Mouse (Mus musculus) liver, embryonic 11.5 days (tissue): Measurements from ENCODE around the gene Lyrm7. TPM values are rescaled to one million over a fixed set of nuclear protein-coding genes. Genes with fewer than 3 reads are reported as not detected.
"Not testable (repeated sequence)": the region's sequence is repeated elsewhere in the genome, so short reads cannot be mapped to it uniquely, and the experiment has no call there.

Experiments
- ATAC-seq: fragments of 200-750 bp; cut with Nextera tagmentation; replicated peaks from 2 replicates; pipeline ENCODE4 v1.8.0; 2017; ENCODE audit warnings: moderate number of reproducible peaks, mild to moderate bottlenecking, moderate TSS enrichment, moderate library complexity; ENCODE audit not compliant: low FRiP score
- DNase-seq: peaks from one replicate; pipeline ENCODE4 v3.0.0-alpha.2; 2017; ENCODE audit warnings: low spot score
- H3K27ac ChIP-seq: fragments of 300-500 bp; sonication (generic); 2 replicates; pipeline ENCODE4 v1.5.1; 2014; ENCODE audit warnings: mild to moderate bottlenecking, low read depth, low read length, control low read depth
- H3K27me3 ChIP-seq: fragments of 300-500 bp; sonication (generic); replicated peaks from 2 replicates; pipeline ENCODE4 v1.6.1; 2014; ENCODE audit warnings: low read length, mixed read lengths; ENCODE audit not compliant: control insufficient read depth, insufficient read depth
- H3K36me3 ChIP-seq: fragments of 300-500 bp; sonication (generic); 2 replicates; pipeline ENCODE4 v1.6.1; 2014; ENCODE audit warnings: mild to moderate bottlenecking, low read length, moderate library complexity, mixed read lengths; ENCODE audit not compliant: control insufficient read depth, insufficient read depth
- H3K4me1 ChIP-seq: fragments of 300-500 bp; sonication (generic); replicated peaks from 2 replicates; pipeline ENCODE4 v1.6.1; 2014; ENCODE audit warnings: low read length, mixed read lengths; ENCODE audit not compliant: control insufficient read depth, insufficient read depth
- H3K4me2 ChIP-seq: fragments of 300-500 bp; sonication (generic); 2 replicates; pipeline ENCODE4 v1.6.1; 2014; ENCODE audit warnings: mild to moderate bottlenecking, control low read depth, moderate library complexity
- H3K4me3 ChIP-seq: fragments of 300-500 bp; sonication (generic); 2 replicates; pipeline ENCODE4 v1.5.1; 2014; ENCODE audit warnings: low read depth, low read length, control low read depth
- H3K9ac ChIP-seq: fragments of 300-500 bp; sonication (generic); 2 replicates; pipeline ENCODE4 v1.6.1; 2014; ENCODE audit warnings: low read depth, low read length, control low read depth
- H3K9me3 ChIP-seq: fragments of 300-500 bp; sonication (generic); 2 replicates; pipeline ENCODE4 v1.6.1; 2016; ENCODE audit warnings: low read length, inconsistent platforms, mixed read lengths; ENCODE audit not compliant: control insufficient read depth
- WGBS: fragments of 180-500 bp; shearing (Covaris S2); extraction: QIAGEN DNeasy Blood & Tissue Kit; methylation state at CpG from one replicate; pipeline ENCODE4 v1.1.7; 2014; 5-methylcytosine and 5-hydroxymethylcytosine counted together
- polyA plus RNA-seq: library from polyadenylated mRNA; unstranded; fragments of >200 nt; fragmentation: Nextera tagmentation; extraction: Ambion mirVana; gene quantifications from 2 replicates; pipeline ENCODE4 v1.2.1, GENCODE M21; 2014

Lyrm7 gene
- polyA plus RNA-seq, 1 experiment from 2014 or later: 9.4 TPM

- no peak for ATAC-seq
- Histone ChIP-seq H3K9ac (no peak overlapping the region), H3K4me2 (peak overlapping the region; percentile 77), H3K36me3 (no peaks in the 10 kb centered on the region; the same call in 1 of the 2 replicates), H3K9me3 (no peaks in the 10 kb centered on the region), H3K27ac (no peak overlapping the region), H3K27me3 (no peaks in the 10 kb centered on the region), H3K4me1 (peaks cover 16% of the 10 kb centered on the region), H3K4me3 (peak overlapping the region; percentile 50)
- WGBS: 63% methylated on average over 5 of the region's 5 CpGs
- no peak for DNase-seq
Observed at GRCm38 (mm10) chr11:54903339-54903738, 42.6 kb upstream of the Lyrm7 start.

- no peaks in the 10 kb centered on the region for H3K27me3 ChIP-seq
- WGBS: 17% methylated on average over 45 of the region's 45 CpGs
- H3K36me3 ChIP-seq: no peaks in the 10 kb centered on the region
- peaks cover 16% of the 10 kb centered on the region for H3K4me1 ChIP-seq
- H3K27ac ChIP-seq: no peak within 1 kb of the TSS
- H3K9me3 ChIP-seq: no peaks in the 10 kb centered on the region
- peak within 1 kb of the TSS; percentile 50 for H3K4me3 ChIP-seq
- peak within 1 kb of the TSS; percentile 77 for H3K4me2 ChIP-seq
- DNase-seq (peak; percentile 63), ATAC-seq (peak; percentile 71)
- peak within 1 kb of the TSS; percentile 38; the same call in 1 of the 2 replicates for H3K9ac ChIP-seq
Observed at GRCm38 (mm10) chr11:54902333-54903323, 41.9 kb upstream of the Lyrm7 start, which contains the start of gene Gpx3. Gene Gpx3, plus strand, starts transcription at chr11:54902453.

- H3K4me1 ChIP-seq: peaks cover 16% of the 10 kb centered on the region
- ATAC-seq: no peak
- WGBS: 69% methylated on average over 4 of the region's 4 CpGs
Observed at GRCm38 (mm10) chr11:54899657-54900056, 38.9 kb upstream of the Lyrm7 start.

GRCm38 (mm10) chr11:54897470-54897869 lies 36.8 kb upstream of the Lyrm7 start:
- no peaks in the 10 kb centered on the region for H3K27me3 ChIP-seq
- DNase-seq (no peak), ATAC-seq (no peak)
- H3K4me1 ChIP-seq: no peaks in the 10 kb centered on the region; the same call in 1 of the 2 replicates
- H3K4me3 ChIP-seq: no peak overlapping the region
- H3K4me2 ChIP-seq: no peak overlapping the region
- H3K9me3 ChIP-seq: no peaks in the 10 kb centered on the region
- no peak overlapping the region for H3K9ac ChIP-seq
- H3K27ac ChIP-seq: no peak overlapping the region
- H3K36me3 ChIP-seq: no peaks in the 10 kb centered on the region
- WGBS: 69% methylated on average over 5 of the region's 5 CpGs

More at GRCm38 (mm10) chr11:54899657-54900056, 38.9 kb upstream of the Lyrm7 start:
- no peak overlapping the region for H3K4me3 ChIP-seq
- no peak overlapping the region for H3K4me2 ChIP-seq
- H3K27me3 ChIP-seq: no peaks in the 10 kb centered on the region
- no peaks in the 10 kb centered on the region for H3K36me3 ChIP-seq
- DNase-seq: no peak
- H3K9ac ChIP-seq: no peak overlapping the region
- H3K9me3 ChIP-seq: no peaks in the 10 kb centered on the region
- no peak overlapping the region for H3K27ac ChIP-seq

- H3K9ac ChIP-seq, H3K9me3 ChIP-seq, DNase-seq, H3K36me3 ChIP-seq, H3K4me2 ChIP-seq, H3K4me3 ChIP-seq, H3K27ac ChIP-seq, H3K4me1 ChIP-seq, H3K27me3 ChIP-seq, ATAC-seq: not testable (repeated sequence)
- WGBS: 78% methylated on average over 3 of the region's 3 CpGs
Observed at GRCm38 (mm10) chr11:54896646-54897045, 35.9 kb upstream of the Lyrm7 start.

- no peak for ATAC-seq
- H3K4me3 ChIP-seq: no peak overlapping the region
- no peaks in the 10 kb centered on the region for H3K27me3 ChIP-seq
- WGBS: 78% methylated on average over 9 of the region's 9 CpGs
- no peak overlapping the region for H3K9ac ChIP-seq
- H3K4me2 ChIP-seq: no peak overlapping the region
- H3K4me1 ChIP-seq: no peaks in the 10 kb centered on the region
- no peaks in the 10 kb centered on the region for H3K36me3 ChIP-seq
- H3K27ac ChIP-seq: no peak overlapping the region
- no peaks in the 10 kb centered on the region for H3K9me3 ChIP-seq
- no peak for DNase-seq
Observed at GRCm38 (mm10) chr11:54894589-54894988, 33.9 kb upstream of the Lyrm7 start.

GRCm38 (mm10) chr11:54892091-54892490 lies 31.4 kb upstream of the Lyrm7 start:
- ATAC-seq: no peak

GRCm38 (mm10) chr11:54891341-54891740 lies 30.6 kb upstream of the Lyrm7 start:
- Histone ChIP-seq H3K27ac (no peak overlapping the region), H3K9ac (no peak overlapping the region), H3K9me3 (no peaks in the 10 kb centered on the region), H3K4me1 (no peaks in the 10 kb centered on the region), H3K4me3 (no peak overlapping the region), H3K36me3 (no peaks in the 10 kb centered on the region), H3K4me2 (no peak overlapping the region), H3K27me3 (no peaks in the 10 kb centered on the region)
- DNase-seq: no peak
- ATAC-seq: no peak
- 73% methylated on average over 5 of the region's 5 CpGs for WGBS

More at GRCm38 (mm10) chr11:54892091-54892490, 31.4 kb upstream of the Lyrm7 start:
- H3K9me3 ChIP-seq: no peaks in the 10 kb centered on the region
- H3K36me3 ChIP-seq: no peaks in the 10 kb centered on the region
- no peak for DNase-seq
- H3K9ac ChIP-seq: no peak overlapping the region
- H3K4me2 ChIP-seq: no peak overlapping the region
- H3K27me3 ChIP-seq: no peaks in the 10 kb centered on the region
- H3K4me1 ChIP-seq: no peaks in the 10 kb centered on the region
- no peak overlapping the region for H3K27ac ChIP-seq
- WGBS: 57% methylated on average over 7 of the region's 7 CpGs
- H3K4me3 ChIP-seq: no peak overlapping the region
